Mouse (Mus musculus) limb, embryonic 10.5 days (tissue): Measurements from ENCODE around the gene Cldn15. TPM values are rescaled to one million over a fixed set of nuclear protein-coding genes. Genes with fewer than 3 reads are reported as not detected.

Experiments used
- DNase-seq: peaks from one replicate; pipeline ENCODE4 v3.0.0-alpha.2; 2017; ENCODE audit warnings: low spot score
- H3K27ac ChIP-seq: fragments of 300-500 bp; sonication (generic); 2 replicates; pipeline ENCODE4 v1.5.1; 2016; ENCODE audit warnings: mild to moderate bottlenecking
- H3K27me3 ChIP-seq: fragments of 300-500 bp; sonication (generic); 2 replicates; pipeline ENCODE4 v1.6.1; 2016; ENCODE audit warnings: low read depth, mild to moderate bottlenecking; ENCODE audit not compliant: poor library complexity, severe bottlenecking
- H3K36me3 ChIP-seq: fragments of 300-500 bp; sonication (generic); 2 replicates; pipeline ENCODE4 v1.6.1; 2016; ENCODE audit warnings: mild to moderate bottlenecking, moderate library complexity
- H3K4me1 ChIP-seq: fragments of 300-500 bp; sonication (generic); 2 replicates; pipeline ENCODE4 v1.6.1; 2016
- H3K4me3 ChIP-seq: fragments of 300-500 bp; sonication (generic); 2 replicates; pipeline ENCODE4 v1.5.1; 2016; ENCODE audit warnings: mild to moderate bottlenecking, moderate library complexity
- H3K9me3 ChIP-seq: fragments of 300-500 bp; sonication (generic); replicated peaks from 2 replicates; pipeline ENCODE4 v1.6.1; 2016; ENCODE audit warnings: mild to moderate bottlenecking
- WGBS: fragments of 180-500 bp; shearing (Covaris S2); methylation state at CpG from one replicate; pipeline ENCODE4 v1.1.7; 2016; 5-methylcytosine and 5-hydroxymethylcytosine counted together
- polyA plus RNA-seq: library from polyadenylated mRNA; unstranded; fragments of >200 nt; fragmentation: Nextera tagmentation; extraction: Ambion mirVana; gene quantifications from 2 replicates; pipeline ENCODE4 v1.2.1, GENCODE M21; 2016

The Cldn15 gene
- polyA plus RNA-seq, 1 experiment from 2014 or later: 0.39 TPM

DNA sequence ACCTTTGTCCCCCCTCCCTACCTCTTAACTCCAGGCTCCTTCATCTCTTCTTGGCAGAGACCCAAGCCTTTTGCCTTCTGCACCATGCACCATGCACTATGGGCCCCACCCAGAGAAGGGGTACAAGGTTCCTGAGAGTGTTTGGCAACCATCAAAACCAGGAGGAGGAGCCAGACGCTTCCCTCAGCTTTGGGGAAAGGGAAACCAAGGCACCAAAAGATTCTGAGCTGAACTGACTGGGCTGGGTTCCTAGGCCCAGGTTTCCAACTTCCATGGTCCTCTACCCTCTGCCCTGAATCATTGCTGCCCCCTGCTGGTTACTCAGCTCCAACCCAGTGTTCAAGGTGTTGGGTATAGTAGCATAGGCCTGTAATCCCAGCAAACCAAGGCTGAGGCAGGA lies 4.3 kb downstream of the Cldn15 start:
- 55% methylated on average over 1 of the region's 1 CpGs for WGBS

DNA sequence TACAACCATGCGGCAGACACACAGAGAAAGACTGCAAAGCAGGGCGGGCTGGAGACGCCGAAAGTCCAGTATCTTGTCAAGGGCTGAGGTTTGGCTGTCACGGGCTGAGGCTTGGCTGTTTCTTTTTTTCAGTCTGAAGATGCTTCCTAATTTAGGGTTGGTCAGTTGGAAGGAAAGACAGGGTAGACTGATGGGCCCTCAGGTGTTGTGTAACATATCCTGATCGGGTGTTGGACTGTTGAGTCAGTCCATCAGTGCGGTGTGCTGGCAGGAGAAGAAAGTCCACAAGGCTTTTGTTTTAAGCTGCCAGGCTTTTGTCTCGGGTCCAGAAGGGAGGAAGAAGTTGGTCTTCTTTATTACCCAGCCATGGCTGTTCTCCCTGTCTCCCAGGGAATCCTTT lies 7.3 kb downstream of the Cldn15 start:
- Histone ChIP-seq H3K27me3 (no peaks in the 10 kb centered on the region), H3K27ac (no peak overlapping the region), H3K9me3 (no peaks in the 10 kb centered on the region), H3K36me3 (peaks cover under 1% of the 10 kb centered on the region; the same call in 1 of the 2 replicates), H3K4me1 (no peaks in the 10 kb centered on the region), H3K4me3 (no peak overlapping the region)
- WGBS: 84% methylated on average over 8 of the region's 8 CpGs
- DNase-seq: no peak

More for the DNA sequence above, 4.3 kb downstream of the Cldn15 start:
- H3K27ac ChIP-seq: no peak overlapping the region
- no peaks in the 10 kb centered on the region for H3K9me3 ChIP-seq
- no peaks in the 10 kb centered on the region for H3K27me3 ChIP-seq
- DNase-seq: peak; percentile 46
- peaks cover 11% of the 10 kb centered on the region for H3K4me1 ChIP-seq
- H3K4me3 ChIP-seq: no peak overlapping the region
- peaks cover 30% of the 10 kb centered on the region for H3K36me3 ChIP-seq

DNA sequence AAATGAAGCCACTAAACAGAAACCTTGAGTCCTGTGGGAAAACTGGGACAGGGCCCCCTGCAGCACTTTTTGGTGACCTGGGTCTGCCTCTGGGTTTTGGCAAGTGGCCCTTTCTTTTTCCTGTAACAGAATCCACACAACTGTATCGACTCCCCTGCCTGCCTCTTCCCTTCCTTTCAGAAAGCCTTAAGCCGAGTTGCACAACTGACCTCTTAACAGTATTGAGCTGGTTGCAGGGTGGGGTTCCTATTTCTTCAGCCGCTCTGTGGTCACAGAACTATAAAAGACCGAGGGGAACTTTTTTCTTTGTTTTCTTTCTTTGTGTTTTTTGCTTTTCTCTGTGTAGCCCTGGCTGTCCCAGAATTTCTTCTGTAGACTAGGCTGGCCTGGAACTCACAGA lies 11.4 kb downstream of the Cldn15 start:
- DNase-seq: no peak
- WGBS: 86% methylated on average over 4 of the region's 4 CpGs
- H3K27me3 ChIP-seq: no peaks in the 10 kb centered on the region
- peaks cover 30% of the 10 kb centered on the region for H3K36me3 ChIP-seq
- no peak overlapping the region for H3K27ac ChIP-seq
- H3K4me3 ChIP-seq: no peak overlapping the region
- no peaks in the 10 kb centered on the region for H3K9me3 ChIP-seq
- H3K4me1 ChIP-seq: 0 out of 2 replicates have a peak, but pooled peaks cover 8% of the 10 kb centered on the region

DNA sequence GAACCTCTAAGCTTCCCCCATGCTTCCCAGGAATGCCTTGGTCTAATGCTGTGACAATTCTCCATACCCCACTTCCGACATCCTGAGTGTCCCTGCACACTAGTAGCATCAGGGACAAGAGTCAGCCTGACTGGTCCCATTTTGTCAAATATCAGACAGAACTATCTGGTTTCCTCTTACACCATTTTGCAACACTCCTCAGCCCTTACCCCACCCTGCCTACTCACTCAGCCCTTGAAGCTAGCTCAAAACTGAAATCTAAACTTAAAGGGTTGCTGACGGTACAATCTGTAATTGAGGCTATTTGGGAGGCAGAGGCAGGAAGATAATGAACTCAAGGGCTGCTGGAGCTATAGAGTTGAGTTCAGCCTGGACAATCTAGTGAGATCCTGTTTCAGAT lies 13.3 kb downstream of the Cldn15 start:
- Histone ChIP-seq H3K4me1 (0 out of 2 replicates have a peak, but pooled peaks cover 8% of the 10 kb centered on the region), H3K9me3 (no peaks in the 10 kb centered on the region), H3K27me3 (no peaks in the 10 kb centered on the region), H3K4me3 (no peak overlapping the region), H3K36me3 (peaks cover 41% of the 10 kb centered on the region), H3K27ac (no peak overlapping the region)
- WGBS: 78% methylated on average over 2 of the region's 2 CpGs
- no peak for DNase-seq

DNA sequence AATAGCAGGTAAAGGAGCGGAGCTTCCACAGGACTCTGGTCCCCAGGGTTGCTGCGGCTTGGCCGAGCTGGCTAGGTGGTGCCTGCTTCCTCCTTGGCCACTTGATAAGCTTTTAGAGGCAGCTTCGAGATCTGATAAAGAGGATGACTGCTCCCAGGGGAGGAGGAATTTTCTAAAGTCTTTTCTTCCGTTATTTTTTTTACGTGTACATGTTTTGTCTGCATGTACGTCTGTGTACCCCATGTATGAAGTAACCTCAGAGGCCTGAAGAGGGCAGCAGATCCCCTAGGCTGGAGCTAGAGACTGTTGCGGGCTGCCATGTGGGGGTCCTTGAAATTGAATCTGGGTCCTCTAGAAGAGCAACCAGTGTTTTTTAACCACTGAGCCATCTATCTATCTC lies 14.6 kb downstream of the Cldn15 start:
- 91% methylated on average over 8 of the region's 8 CpGs for WGBS
- Histone ChIP-seq H3K4me1 (peaks cover 10% of the 10 kb centered on the region), H3K27ac (no peak overlapping the region), H3K4me3 (no peak overlapping the region), H3K27me3 (no peaks in the 10 kb centered on the region), H3K36me3 (peaks cover 43% of the 10 kb centered on the region), H3K9me3 (no peaks in the 10 kb centered on the region)
- DNase-seq: no peak

DNA sequence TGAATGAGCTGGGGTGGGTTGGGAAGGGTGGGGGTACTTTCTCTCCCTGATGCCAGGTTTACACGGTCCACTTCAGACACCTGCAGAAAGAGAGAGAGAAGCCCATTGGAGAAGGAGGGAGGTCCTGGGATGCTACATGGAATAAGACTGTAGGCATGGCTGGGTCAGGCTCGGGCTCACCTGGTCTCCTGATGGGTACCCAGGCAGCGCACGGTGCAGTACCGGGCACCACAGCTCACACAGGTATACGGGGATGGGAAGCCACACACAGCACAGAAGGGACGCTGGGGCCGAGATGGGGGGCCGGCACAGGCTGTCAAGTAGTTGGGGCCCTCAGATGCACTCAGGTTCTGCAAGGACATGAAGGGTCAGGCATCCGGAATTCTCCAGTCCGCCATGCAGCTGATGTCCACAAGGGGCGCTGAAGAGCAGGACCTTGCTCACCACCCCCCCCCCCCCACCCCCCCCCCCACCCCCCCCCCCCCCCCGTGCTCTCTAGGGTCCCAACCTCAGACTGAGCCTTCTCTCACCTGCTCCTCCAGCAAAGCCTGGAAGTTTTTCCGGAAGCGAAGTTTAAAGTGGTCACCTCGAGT lies 16.0 kb downstream of the Cldn15 start:
- H3K36me3 ChIP-seq: peaks cover 43% of the 10 kb centered on the region
- H3K4me3 ChIP-seq: no peak overlapping the region
- no peak overlapping the region for H3K27ac ChIP-seq
- WGBS: 56% methylated on average over 15 of the region's 16 CpGs
- DNase-seq: peak; percentile 72
- H3K27me3 ChIP-seq: no peaks in the 10 kb centered on the region
- no peaks in the 10 kb centered on the region for H3K9me3 ChIP-seq
- H3K4me1 ChIP-seq: peaks cover 13% of the 10 kb centered on the region

DNA sequence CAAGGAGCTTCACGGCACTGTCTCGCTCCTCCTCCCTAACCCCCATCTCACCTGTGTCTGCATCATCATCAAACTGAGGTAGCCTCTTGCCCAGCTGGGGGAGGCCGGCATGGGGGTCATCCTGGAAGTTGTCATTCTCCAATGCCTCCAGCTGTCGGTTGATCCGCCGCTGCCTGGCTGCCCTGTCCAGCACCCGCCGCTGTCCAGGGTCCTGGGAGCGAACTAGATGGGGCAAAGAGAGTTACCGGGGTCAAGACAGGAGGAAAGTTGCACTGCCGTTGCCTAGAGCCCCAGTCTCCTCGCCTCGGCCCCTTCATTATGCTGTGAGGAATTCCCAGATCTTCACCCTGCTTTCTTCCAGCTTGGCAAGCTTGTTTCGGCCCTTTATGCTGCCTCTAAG lies 18.4 kb downstream of the Cldn15 start:
- Histone ChIP-seq H3K27ac (no peak overlapping the region), H3K4me1 (peaks cover 23% of the 10 kb centered on the region), H3K27me3 (no peaks in the 10 kb centered on the region), H3K9me3 (no peaks in the 10 kb centered on the region), H3K36me3 (peaks cover 51% of the 10 kb centered on the region), H3K4me3 (no peak overlapping the region)
- WGBS: 59% methylated on average over 14 of the region's 14 CpGs
- DNase-seq: peak; percentile 51

DNA sequence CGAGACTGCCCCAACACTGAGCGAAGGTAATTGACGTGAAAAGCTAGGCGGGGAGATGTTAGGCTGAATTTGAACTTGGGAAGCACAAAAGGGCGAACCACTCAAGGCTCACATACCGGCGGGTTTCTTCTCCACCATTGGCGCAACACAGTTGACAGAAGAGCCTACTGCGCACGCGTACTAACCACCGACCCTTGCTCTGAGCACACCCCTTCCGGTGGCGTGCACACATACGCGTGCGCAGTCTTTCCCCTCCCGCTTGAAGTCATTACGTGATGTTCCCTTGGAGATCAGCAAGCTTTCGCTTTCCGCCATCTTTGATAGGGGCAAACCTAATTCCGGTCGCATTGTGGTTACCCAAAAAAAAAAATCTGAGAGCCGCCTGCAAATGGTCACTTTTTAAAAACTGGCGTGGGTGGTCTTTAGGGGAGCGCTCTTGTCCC lies 20.3 kb downstream of the Cldn15 start, which contains the start of gene Plod3:
Plod3 (plus strand) TSS at position 325 of the 443 bp plus-strand sequence.
- WGBS: under 1% methylated on average over 26 of the region's 26 CpGs

DNA sequence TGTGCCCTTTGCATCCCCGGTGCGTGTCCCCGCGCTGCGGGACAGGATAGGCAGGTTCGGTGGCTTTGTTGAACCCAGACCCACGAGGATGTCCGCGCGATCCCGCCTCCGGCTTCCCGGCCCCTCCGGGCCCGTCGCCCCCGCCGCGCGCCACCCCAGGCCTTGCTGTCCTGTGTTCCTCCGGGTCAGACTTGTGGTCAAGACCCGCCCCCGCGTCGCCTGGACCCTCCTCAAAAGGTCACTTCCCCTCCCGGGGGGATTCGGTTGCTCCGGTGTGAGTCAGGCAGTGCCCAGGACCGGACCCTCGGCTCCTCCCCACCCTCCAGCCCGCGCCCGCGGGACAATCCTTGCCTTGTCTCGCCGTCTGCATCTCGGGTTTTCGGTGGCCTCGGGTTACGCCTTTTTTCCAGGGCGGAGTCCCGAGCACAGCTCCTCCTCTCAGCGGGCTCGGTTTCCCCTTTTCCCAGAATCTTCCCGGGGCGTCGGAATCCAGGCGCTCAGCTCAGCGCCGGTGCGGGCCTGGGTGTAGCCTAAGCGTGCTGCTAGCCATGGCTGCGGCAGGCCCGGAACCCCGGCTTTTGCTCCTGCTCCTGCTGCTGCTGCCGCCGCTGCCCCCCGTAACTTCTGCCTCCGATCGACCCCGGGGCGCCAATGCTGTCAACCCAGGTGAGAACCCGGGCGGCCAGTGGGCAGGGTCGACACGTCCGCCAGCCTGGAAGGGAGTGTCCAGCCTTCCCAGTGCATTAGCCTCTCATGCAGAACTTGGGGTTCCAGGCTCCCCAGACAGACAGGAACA lies 20.9 kb downstream of the Cldn15 start:
- under 1% methylated on average over 67 of the region's 67 CpGs for WGBS
- peaks cover 21% of the 10 kb centered on the region for H3K4me1 ChIP-seq

More for the DNA sequence above, 20.3 kb downstream of the Cldn15 start, which contains the start of gene Plod3:
- peak within 1 kb of the TSS; percentile 97 for H3K27ac ChIP-seq
- H3K9me3 ChIP-seq: no peaks in the 10 kb centered on the region
- H3K27me3 ChIP-seq: no peaks in the 10 kb centered on the region
- DNase-seq: peak; percentile 97
- H3K36me3 ChIP-seq: peaks cover 55% of the 10 kb centered on the region
- H3K4me3 ChIP-seq: peak within 1 kb of the TSS; percentile 77
- H3K4me1 ChIP-seq: peaks cover 23% of the 10 kb centered on the region

DNA sequence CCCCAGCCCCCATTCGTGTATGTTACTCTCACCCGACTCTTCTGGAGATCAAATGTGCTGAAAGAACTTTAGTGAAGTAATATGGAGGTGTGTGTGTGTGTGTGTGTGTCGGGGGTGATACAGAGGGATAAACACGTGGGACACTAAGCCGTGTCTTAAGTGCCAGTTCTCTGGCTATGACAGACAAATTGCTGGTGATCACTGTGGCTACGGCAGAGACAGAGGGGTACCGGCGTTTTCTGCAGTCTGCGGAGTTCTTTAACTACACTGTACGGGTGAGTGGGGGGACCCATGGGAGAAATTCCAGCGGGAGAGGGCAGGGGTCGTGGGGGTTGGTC lies 21.5 kb downstream of the Cldn15 start, which contains the start of gene Znhit1:
Znhit1 (minus strand) TSS at position 88 of the 338 bp plus-strand sequence.
- 10% methylated on average over 12 of the region's 12 CpGs for WGBS
- Histone ChIP-seq H3K4me3 (peak within 1 kb of the TSS; percentile 77), H3K27me3 (no peaks in the 10 kb centered on the region), H3K9me3 (no peaks in the 10 kb centered on the region), H3K27ac (peak within 1 kb of the TSS; percentile 97), H3K4me1 (peaks cover 20% of the 10 kb centered on the region), H3K36me3 (peaks cover 59% of the 10 kb centered on the region)
- no peak for DNase-seq

More for the DNA sequence above, 20.9 kb downstream of the Cldn15 start:
- Histone ChIP-seq H3K9me3 (no peaks in the 10 kb centered on the region), H3K36me3 (peaks cover 55% of the 10 kb centered on the region), H3K27me3 (no peaks in the 10 kb centered on the region), H3K27ac (peak overlapping the region; percentile 97), H3K4me3 (peak overlapping the region; percentile 77)
- DNase-seq: peak; percentile 86

DNA sequence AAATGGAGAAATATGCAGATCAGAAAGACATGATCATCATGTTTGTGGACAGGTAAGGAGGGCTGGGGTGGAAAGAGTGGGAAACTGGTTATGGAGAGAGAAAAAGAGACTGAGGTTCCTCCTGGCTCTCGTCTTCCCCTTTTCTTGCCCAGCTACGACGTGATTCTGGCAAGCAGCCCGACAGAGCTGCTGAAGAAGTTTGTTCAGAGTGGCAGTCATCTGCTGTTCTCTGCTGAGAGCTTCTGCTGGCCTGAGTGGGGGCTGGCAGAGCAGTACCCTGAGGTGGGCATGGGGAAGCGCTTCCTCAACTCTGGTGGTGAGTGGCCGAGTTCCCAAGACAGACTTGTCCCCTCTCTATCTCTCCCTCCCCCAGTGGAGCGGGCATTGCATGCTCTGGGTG lies 22.0 kb downstream of the Cldn15 start:
- no peak for DNase-seq
- Histone ChIP-seq H3K36me3 (peaks cover 64% of the 10 kb centered on the region), H3K27ac (no peak overlapping the region), H3K4me3 (peak overlapping the region; percentile 77), H3K27me3 (no peaks in the 10 kb centered on the region), H3K4me1 (peaks cover 20% of the 10 kb centered on the region), H3K9me3 (no peaks in the 10 kb centered on the region)
- WGBS: 84% methylated on average over 7 of the region's 7 CpGs

DNA sequence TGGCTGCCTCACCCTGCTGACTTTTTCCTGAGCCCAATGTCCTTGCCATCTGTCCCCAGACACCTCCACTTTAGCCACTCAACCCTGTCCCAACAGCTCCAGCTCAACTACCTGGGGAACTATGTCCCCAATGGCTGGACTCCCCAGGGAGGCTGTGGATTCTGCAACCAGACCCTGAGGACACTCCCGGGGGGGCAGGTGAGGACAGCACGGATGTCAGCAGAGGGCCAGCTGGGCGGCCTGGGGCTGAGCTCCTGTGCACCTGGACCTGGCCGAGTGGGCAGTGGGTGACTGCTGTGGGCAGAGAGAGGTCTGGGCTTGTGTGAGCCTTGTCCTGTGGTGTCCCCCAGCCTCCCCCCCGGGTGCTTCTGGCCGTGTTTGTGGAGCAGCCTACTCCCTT lies 23.4 kb downstream of the Cldn15 start:
- H3K36me3 ChIP-seq: peaks cover 66% of the 10 kb centered on the region
- H3K9me3 ChIP-seq: no peaks in the 10 kb centered on the region
- no peak overlapping the region for H3K4me3 ChIP-seq
- H3K27ac ChIP-seq: no peak overlapping the region
- peaks cover 20% of the 10 kb centered on the region for H3K4me1 ChIP-seq
- no peak for DNase-seq
- 95% methylated on average over 6 of the region's 6 CpGs for WGBS
- no peaks in the 10 kb centered on the region for H3K27me3 ChIP-seq

DNA sequence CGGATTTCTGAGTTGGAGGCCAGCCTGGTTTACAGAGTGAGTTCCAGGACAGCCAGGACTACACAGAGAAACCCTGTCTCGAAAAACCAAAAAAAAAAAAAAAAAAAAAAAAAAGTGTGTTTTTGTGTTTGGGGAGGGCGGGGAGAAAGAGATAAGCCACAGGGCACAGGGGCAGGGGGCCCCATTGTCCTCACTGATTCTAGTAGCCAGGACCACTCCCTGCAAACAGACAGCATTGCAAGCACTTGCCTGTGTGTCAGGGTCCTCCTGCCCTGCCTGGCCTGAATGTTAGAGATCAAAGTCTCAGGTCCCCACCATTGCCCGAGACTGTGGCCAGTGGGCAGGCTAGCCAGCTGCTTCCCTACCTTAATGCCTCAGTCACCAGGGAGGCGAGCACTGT lies 33.0 kb downstream of the Cldn15 start:
- DNase-seq: no peak
- Histone ChIP-seq H3K36me3 (peaks cover 19% of the 10 kb centered on the region), H3K4me1 (peaks cover 4% of the 10 kb centered on the region), H3K27me3 (no peaks in the 10 kb centered on the region), H3K27ac (no peak overlapping the region), H3K9me3 (no peaks in the 10 kb centered on the region), H3K4me3 (no peak overlapping the region)
- WGBS: 63% methylated on average over 5 of the region's 5 CpGs
